Mouse (Mus musculus) brain, embryonic 14.5 days (tissue): ENCODE data around the gene Pdrg1.

ENCODE experiments used
- CTCF ChIP-seq: fragments of 200-500 bp; IDR thresholded peaks from 2 replicates; pipeline ENCODE4 v1.5.1; 2012; ENCODE audit warnings: inconsistent platforms, mild to moderate bottlenecking, moderate library complexity, borderline replicate concordance; ENCODE audit not compliant: insufficient read depth, insufficient read length; ENCODE audit errors: extremely low read depth
- POLR2A ChIP-seq: fragments of 200-500 bp; IDR thresholded peaks from 2 replicates; pipeline ENCODE4 v1.6.1; 2012; ENCODE audit warnings: mild to moderate bottlenecking, inconsistent platforms, borderline replicate concordance; ENCODE audit not compliant: poor library complexity, insufficient read depth, insufficient read length, severe bottlenecking; ENCODE audit errors: extremely low read depth

DNA sequence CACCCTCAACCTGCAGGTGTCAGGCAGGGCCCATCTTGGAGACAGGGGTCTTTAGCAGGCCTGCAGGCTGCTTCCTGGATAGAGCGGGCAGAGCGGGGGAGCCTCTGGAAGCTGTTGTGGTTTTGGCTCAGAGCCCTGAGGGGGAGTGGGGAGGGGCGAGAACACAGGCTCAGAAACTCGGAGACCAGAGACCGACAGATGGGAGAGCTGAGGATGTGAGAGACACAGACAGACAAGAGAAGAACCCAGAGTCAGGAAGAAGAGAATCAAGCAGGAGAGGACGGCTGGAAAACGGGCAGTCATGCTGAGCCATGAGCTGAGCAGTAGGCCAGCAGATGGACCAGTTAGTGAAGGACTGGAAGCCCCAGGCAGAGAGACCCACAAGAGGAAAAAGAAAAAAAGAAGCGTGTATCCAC is 30.7 kb upstream of the Pdrg1 start:
- TF ChIP-seq CTCF (no peak), POLR2A (no peak)
